Mouse (Mus musculus) kidney, embryonic 14.5 days (tissue): Measurements from ENCODE around the gene Phc2. TPM values are rescaled to one million over a fixed set of nuclear protein-coding genes. Genes with fewer than 3 reads are reported as not detected.

Source experiments
- ATAC-seq: fragments of 200-750 bp; cut with Nextera tagmentation; 2 replicates; pipeline ENCODE4 v1.8.0; 2017; ENCODE audit warnings: moderate number of reproducible peaks, mild to moderate bottlenecking, moderate TSS enrichment, moderate library complexity; ENCODE audit not compliant: low FRiP score, low TSS enrichment
- H3K27ac ChIP-seq: fragments of 300-500 bp; sonication (generic); 2 replicates; pipeline ENCODE4 v1.5.1; 2014; ENCODE audit warnings: low read depth, mild to moderate bottlenecking, low read length, moderate library complexity, mixed read lengths
- H3K27me3 ChIP-seq: fragments of 300-500 bp; sonication (generic); 2 replicates; pipeline ENCODE4 v1.6.1; 2014; ENCODE audit warnings: mild to moderate bottlenecking, low read length; ENCODE audit not compliant: control insufficient read depth, insufficient read depth
- H3K36me3 ChIP-seq: fragments of 300-500 bp; sonication (generic); 2 replicates; pipeline ENCODE4 v1.6.1; 2014; ENCODE audit warnings: low read length, mixed read lengths; ENCODE audit not compliant: control insufficient read depth, insufficient read depth
- H3K4me1 ChIP-seq: fragments of 300-500 bp; sonication (generic); 2 replicates; pipeline ENCODE4 v1.6.1; 2014; ENCODE audit warnings: low read length, mixed read lengths; ENCODE audit not compliant: control insufficient read depth, insufficient read depth
- H3K4me2 ChIP-seq: fragments of 300-500 bp; sonication (generic); replicated peaks from 2 replicates; pipeline ENCODE4 v1.6.1; 2014; ENCODE audit warnings: low read depth, mild to moderate bottlenecking, low read length
- H3K4me3 ChIP-seq: fragments of 300-500 bp; sonication (generic); 2 replicates; pipeline ENCODE4 v1.5.1; 2014; ENCODE audit warnings: mild to moderate bottlenecking, low read length
- H3K9ac ChIP-seq: fragments of 300-500 bp; sonication (generic); 2 replicates; pipeline ENCODE4 v1.6.1; 2014; ENCODE audit warnings: low read depth, mild to moderate bottlenecking, low read length, moderate library complexity
- H3K9me3 ChIP-seq: fragments of 300-500 bp; sonication (generic); 2 replicates; pipeline ENCODE4 v1.6.1; 2016; ENCODE audit warnings: low read length; ENCODE audit not compliant: control insufficient read depth
- WGBS: fragments of 180-500 bp; shearing (Covaris S2); extraction: QIAGEN DNeasy Blood & Tissue Kit; methylation state at CpG from one replicate; pipeline ENCODE4 v1.1.7; 2014; 5-methylcytosine and 5-hydroxymethylcytosine counted together
- polyA plus RNA-seq: library from polyadenylated mRNA; unstranded; fragments of >200 nt; fragmentation: Nextera tagmentation; extraction: Ambion mirVana; gene quantifications from 2 replicates; pipeline ENCODE4 v1.2.1, GENCODE M21; 2014

Gene Phc2
- polyA plus RNA-seq, 1 experiment from 2014 or later: 46.6 TPM

GRCm38 (mm10) chr4:128782037-128782436, 127.5 kb downstream of the Phc2 start:
- peaks cover 87% of the 10 kb centered on the region for H3K36me3 ChIP-seq

GRCm38 (mm10) chr4:128782645-128783044, 128.1 kb downstream of the Phc2 start:
- H3K27me3 ChIP-seq: no peaks in the 10 kb centered on the region
- H3K36me3 ChIP-seq: peaks cover 87% of the 10 kb centered on the region
- no peak overlapping the region for H3K4me3 ChIP-seq
- no peak overlapping the region for H3K4me2 ChIP-seq
- no peaks in the 10 kb centered on the region for H3K9me3 ChIP-seq
- 75% methylated on average over 4 of the region's 4 CpGs for WGBS
- H3K27ac ChIP-seq: no peak overlapping the region
- no peak for ATAC-seq
- H3K9ac ChIP-seq: no peak overlapping the region
- 0 out of 2 replicates have a peak, but pooled peaks cover 3% of the 10 kb centered on the region for H3K4me1 ChIP-seq

More at GRCm38 (mm10) chr4:128782037-128782436, 127.5 kb downstream of the Phc2 start:
- H3K4me2 ChIP-seq: no peak overlapping the region
- H3K27me3 ChIP-seq: no peaks in the 10 kb centered on the region
- no peak overlapping the region for H3K9ac ChIP-seq
- H3K4me1 ChIP-seq: 0 out of 2 replicates have a peak, but pooled peaks cover 3% of the 10 kb centered on the region
- no peak for ATAC-seq
- H3K4me3 ChIP-seq: no peak overlapping the region
- H3K9me3 ChIP-seq: no peaks in the 10 kb centered on the region
- no peak overlapping the region for H3K27ac ChIP-seq
- 75% methylated on average over 7 of the region's 7 CpGs for WGBS

DNA sequence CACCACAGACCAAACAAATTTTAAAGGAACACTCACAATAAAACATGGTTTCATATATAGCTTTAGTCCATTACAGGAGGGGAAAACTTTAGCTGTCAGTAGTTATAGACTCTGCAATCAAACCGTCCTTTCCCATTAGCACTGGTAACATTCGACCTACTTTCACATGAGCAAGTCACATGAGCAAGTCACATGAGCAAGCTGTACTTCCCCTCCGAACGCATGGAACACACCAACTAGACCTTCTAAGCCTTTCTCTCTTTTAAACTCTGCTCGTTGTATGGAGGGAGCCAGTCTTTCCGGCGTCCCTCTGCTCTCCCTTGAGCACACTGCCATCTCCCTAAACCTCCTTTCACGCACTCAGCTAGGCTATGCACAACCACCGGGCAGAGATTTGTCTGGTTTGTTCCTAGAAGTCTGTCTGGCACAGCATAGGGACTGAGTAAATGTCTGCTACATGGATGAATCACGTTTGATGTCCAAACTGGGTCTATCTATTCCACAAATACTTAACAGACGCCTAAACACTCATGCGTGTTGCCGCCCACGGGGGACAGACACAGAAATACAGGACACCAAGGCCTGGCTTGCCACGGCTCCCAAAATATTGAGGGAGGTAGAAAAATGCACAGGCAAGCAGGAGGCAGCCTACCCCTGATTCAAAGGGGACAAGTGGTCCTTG, 130.6 kb downstream of the Phc2 start:
- H3K36me3 ChIP-seq: peaks cover 86% of the 10 kb centered on the region
- no peaks in the 10 kb centered on the region for H3K9me3 ChIP-seq
- no peak overlapping the region for H3K9ac ChIP-seq
- no peaks in the 10 kb centered on the region for H3K27me3 ChIP-seq
- 0 out of 2 replicates have a peak, but pooled peaks cover 3% of the 10 kb centered on the region for H3K4me1 ChIP-seq
- no peak overlapping the region for H3K4me3 ChIP-seq
- 91% methylated on average over 15 of the region's 15 CpGs for WGBS
- no peak for ATAC-seq
- H3K27ac ChIP-seq: no peak overlapping the region
- no peak overlapping the region for H3K4me2 ChIP-seq

GRCm38 (mm10) chr4:128785921-128786654, 131.6 kb downstream of the Phc2 start:
- Histone ChIP-seq H3K4me3 (no peak overlapping the region), H3K4me2 (no peak overlapping the region), H3K9ac (no peak overlapping the region), H3K9me3 (no peaks in the 10 kb centered on the region), H3K4me1 (0 out of 2 replicates have a peak, but pooled peaks cover 3% of the 10 kb centered on the region), H3K36me3 (peaks cover 81% of the 10 kb centered on the region), H3K27me3 (no peaks in the 10 kb centered on the region), H3K27ac (no peak overlapping the region)
- ATAC-seq: no peak
- 91% methylated on average over 11 of the region's 11 CpGs for WGBS

GRCm38 (mm10) chr4:128787023-128787939, 132.8 kb downstream of the Phc2 start:
- H3K4me2 ChIP-seq: no peak overlapping the region
- no peaks in the 10 kb centered on the region for H3K9me3 ChIP-seq
- 88% methylated on average over 24 of the region's 24 CpGs for WGBS
- no peaks in the 10 kb centered on the region for H3K4me1 ChIP-seq
- H3K27me3 ChIP-seq: no peaks in the 10 kb centered on the region
- H3K9ac ChIP-seq: no peak overlapping the region
- H3K27ac ChIP-seq: no peak overlapping the region
- no peak overlapping the region for H3K4me3 ChIP-seq
- no peak for ATAC-seq
- H3K36me3 ChIP-seq: peaks cover 82% of the 10 kb centered on the region

DNA sequence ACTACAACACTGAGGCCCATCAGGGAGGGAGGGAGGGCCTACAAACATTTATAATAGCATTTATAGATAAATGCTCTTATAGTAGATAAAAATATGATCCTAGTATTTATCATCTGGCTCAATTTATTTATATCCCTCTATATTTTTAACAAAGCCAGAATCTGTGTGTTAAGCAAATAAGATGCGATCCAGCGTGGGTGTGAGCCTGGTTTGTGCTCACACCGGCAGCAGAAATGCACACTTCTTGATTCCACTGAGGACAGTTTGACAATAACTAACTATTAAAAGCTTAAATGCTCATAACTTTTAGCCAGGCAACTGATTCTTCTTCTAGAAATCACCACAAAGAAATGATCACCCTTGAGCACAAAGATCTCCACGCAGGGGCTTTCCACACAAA, 133.6 kb downstream of the Phc2 start:
- Histone ChIP-seq H3K36me3 (peaks cover 78% of the 10 kb centered on the region), H3K4me2 (no peak overlapping the region), H3K9ac (no peak overlapping the region), H3K9me3 (no peaks in the 10 kb centered on the region), H3K27me3 (no peaks in the 10 kb centered on the region), H3K27ac (no peak overlapping the region), H3K4me3 (no peak overlapping the region), H3K4me1 (no peaks in the 10 kb centered on the region)
- WGBS: 97% methylated on average over 4 of the region's 4 CpGs
- ATAC-seq: no peak

DNA sequence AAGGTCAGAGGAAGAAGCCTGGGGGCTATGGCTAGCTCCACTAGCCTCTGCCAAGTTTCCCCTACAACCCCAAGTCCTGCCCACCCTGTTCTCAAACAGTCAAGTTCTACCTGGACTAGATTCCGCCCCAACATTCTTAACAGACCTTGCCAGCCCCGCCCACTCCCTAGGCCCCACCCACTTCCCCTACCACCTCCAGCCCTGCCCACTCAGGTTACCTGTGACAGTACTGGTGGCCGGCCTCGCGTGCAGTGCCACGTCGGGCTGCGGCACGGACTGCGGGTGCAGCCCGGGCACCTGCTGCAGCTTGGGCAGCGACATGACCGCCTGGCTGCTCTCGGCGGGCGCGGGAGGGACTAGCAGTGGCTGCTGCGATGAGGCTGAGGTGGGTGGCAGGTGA, 135.1 kb downstream of the Phc2 start:
- H3K27ac ChIP-seq: no peak overlapping the region
- peaks cover 74% of the 10 kb centered on the region for H3K36me3 ChIP-seq
- no peak; the same call in 1 of the 2 replicates for ATAC-seq
- peak overlapping the region; percentile 21 for H3K4me2 ChIP-seq
- H3K27me3 ChIP-seq: no peaks in the 10 kb centered on the region
- 45% methylated on average over 18 of the region's 18 CpGs for WGBS
- H3K9ac ChIP-seq: no peak overlapping the region
- H3K9me3 ChIP-seq: no peaks in the 10 kb centered on the region
- no peak overlapping the region for H3K4me3 ChIP-seq
- H3K4me1 ChIP-seq: no peaks in the 10 kb centered on the region

GRCm38 (mm10) chr4:128793710-128794109, 139.2 kb downstream of the Phc2 start:
- 38% methylated on average over 1 of the region's 1 CpGs for WGBS

More at GRCm38 (mm10) chr4:128793710-128794109, 139.2 kb downstream of the Phc2 start:
- no peak overlapping the region for H3K4me2 ChIP-seq
- peaks cover 34% of the 10 kb centered on the region for H3K4me1 ChIP-seq
- no peak for ATAC-seq
- H3K27ac ChIP-seq: no peak overlapping the region
- H3K9me3 ChIP-seq: no peaks in the 10 kb centered on the region
- H3K36me3 ChIP-seq: peaks cover 34% of the 10 kb centered on the region; the same call in 1 of the 2 replicates
- no peak overlapping the region for H3K9ac ChIP-seq
- no peaks in the 10 kb centered on the region for H3K27me3 ChIP-seq
- no peak overlapping the region for H3K4me3 ChIP-seq
